Mouse (Mus musculus): Measurements from ENCODE around the gene Inhbb. TPM values are rescaled to one million over a fixed set of nuclear protein-coding genes. Genes with fewer than 3 reads are reported as not detected.

Gene Inhbb
- 1.2 and 1.9 TPM in 2 replicates for polyA plus RNA-seq (2012; rRNA removed)

GRCm38 (mm10) chr1:119421576-119422421, at the start of gene Inhbb:
Inhbb (minus strand) TSS chr1:119422248.

Other genes with a start within 250 kb of the Inhbb start
- gene Ralb, start 82.5 kb upstream of the Inhbb start, polyA plus RNA-seq (2012; rRNA removed) = 37.5 and 42.9 TPM in 2 replicates
- gene Tmem185b, start 103.9 kb upstream of the Inhbb start, polyA plus RNA-seq (2012; rRNA removed) = 10.3 and 16.8 TPM in 2 replicates
- 15.1 and 17.2 TPM in 2 replicates for gene Epb41l5, start 226.8 kb upstream of the Inhbb start, polyA plus RNA-seq (2012; rRNA removed)

All from central nervous system, embryonic 11.5 days (tissue).